Mouse (Mus musculus) left cerebral cortex, postnatal 14 days (tissue): ENCODE measurements around the gene Ptpdc1. TPM values are rescaled to one million over a fixed set of nuclear protein-coding genes. Genes with fewer than 3 reads are reported as not detected.

Experiments used
- DNase-seq, 2 experiments: peaks; one replicate each; pipeline ENCODE4 v3.0.0; 2021 to 2022; ENCODE audit warnings: low spot score in 2 of 2, mixed read lengths in 1 of 2
- intact Hi-C: fragments of 180-260 bp; cut with DNase I; formaldehyde crosslinking; loops from one replicate; pipeline ENCODE4 v1.15.1; 2025
- microRNA-seq, 2 experiments: library from miRNA; unstranded; fragments of <30 nt; microRNA quantifications; one replicate each; pipeline ENCODE4 v1.2.0; 2022
- total RNA-seq, 2 experiments: library from RNA; stranded (reverse); gene quantifications; 2 replicates each; pipeline ENCODE4 v1.2.3; 2021

Gene Ptpdc1
- total RNA-seq, 2 experiments from 2014 or later = 22.7 to 25.5 TPM

DNA sequence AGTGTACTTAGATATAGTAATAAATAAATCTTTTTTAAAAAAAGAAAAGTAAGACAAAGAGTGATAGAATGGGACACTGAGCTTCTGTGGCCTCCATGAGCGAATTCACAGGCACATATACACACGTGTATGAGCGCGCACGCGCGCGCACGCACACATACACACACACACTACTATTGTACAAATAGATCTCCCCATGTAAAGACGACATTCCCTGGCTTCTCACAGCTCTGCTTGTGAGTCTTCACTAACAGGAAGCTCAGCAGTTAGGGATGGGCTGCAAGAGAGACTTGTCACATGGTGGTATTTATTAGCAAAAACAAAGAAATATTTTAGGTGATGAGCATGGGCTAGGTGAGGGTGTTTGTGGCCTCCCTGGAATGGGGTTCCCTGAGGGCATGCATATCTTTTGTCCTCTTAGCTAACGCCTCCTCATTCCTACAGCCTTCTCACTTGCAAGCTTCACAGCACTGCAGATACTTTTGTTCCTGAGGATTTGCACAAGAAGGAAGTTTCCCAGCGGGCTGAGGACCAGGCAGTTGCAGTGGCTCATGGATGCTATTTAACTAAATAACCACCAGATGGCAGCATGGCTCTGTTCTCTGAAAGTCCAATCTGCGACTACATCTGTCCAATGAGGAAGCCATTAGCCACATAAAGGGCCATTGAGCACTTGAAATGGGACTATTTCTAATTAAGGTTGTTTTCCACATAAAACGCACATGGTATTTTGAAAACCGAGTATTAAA is 97.2 kb downstream of the Ptpdc1 start:
- intact Hi-C loops = loop anchor here (1.0 to 10.0 kb wide), 3 partner anchors 45 to 277 kb away; no protein-coding TSS in a partner anchor
- peak; percentile 80 to 84 for DNase-seq

Small RNA genes within 50 kb of the gene (microRNA-seq; reads per million reads assigned to microRNA genes)
- gene Gm24111 (0 reads per million in 2 experiments), gene Mirlet7a-1 (360 to 381 reads per million in 2 experiments), gene Mirlet7d (29,400 to 32,578 reads per million in 2 experiments), gene Mirlet7f-1 (0 reads per million in 2 experiments)

Other genes with a start within 250 kb of the Ptpdc1 start
- 10 to 100 TPM; 19.8 to 20.5 TPM for gene Zfp169, start 112.2 kb downstream of the Ptpdc1 start, total RNA-seq
- 1 to 10 TPM; 1.3 to 1.8 TPM for gene A830005F24Rik, start 112.1 kb downstream of the Ptpdc1 start, total RNA-seq
- gene Barx1, start 37.3 kb upstream of the Ptpdc1 start, total RNA-seq = not detected
- gene Phf2, start 245.5 kb upstream of the Ptpdc1 start, total RNA-seq = 10 to 100 TPM; 28.1 to 28.6 TPM